ENCODE assay signal across 11 mouse cellular contexts in the genomic region with DNA sequence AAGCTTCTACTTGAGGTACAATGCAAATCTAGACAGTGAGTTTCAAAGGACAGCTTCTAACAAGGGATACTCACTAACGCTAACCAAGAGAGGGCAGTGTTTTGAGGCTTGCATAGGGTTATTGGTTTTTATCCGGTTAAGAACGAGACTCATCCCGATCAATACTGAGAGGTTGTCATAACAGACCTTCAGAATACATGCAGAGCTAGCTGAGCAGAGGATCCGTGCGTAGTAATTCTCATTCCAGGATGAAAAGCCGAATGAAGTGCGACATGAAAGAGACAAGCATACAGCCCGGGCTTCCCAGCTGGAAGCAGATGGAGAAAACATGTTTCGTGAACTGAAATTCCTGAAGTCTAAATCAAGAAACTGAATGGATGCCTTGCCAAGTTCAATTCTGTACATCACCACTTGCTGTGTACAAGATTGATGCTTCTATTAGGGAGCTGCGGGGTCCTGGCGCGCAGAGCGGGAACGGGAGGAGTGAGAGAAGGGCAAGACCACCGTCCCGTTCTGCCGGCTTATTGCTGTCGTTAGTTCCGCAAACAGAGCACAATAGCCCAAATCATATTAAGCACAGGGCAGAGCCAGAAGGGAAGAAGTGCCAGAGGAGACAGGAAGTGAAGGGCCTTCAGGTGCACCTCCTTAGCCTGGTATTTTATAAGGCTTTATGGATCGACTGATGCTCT.
DNase-seq lines count a peak whose midpoint lies in the region; ATAC-seq lines count a peak whose summit lies in the region.
"Had no signal": no experiment of that assay in that cellular context is flagged by ENCODE, and none has a peak within 500 bp of the region (broad histone marks: within the 10 kb centered on the region; RNA-seq: fewer than 3 reads in every experiment).

No protein-coding gene starts in this region.

- WGBS in forebrain, embryonic 14.5 days, result 66% methylated on average over 21 of the region's 21 CpGs
- 77% methylated on average over 21 of the region's 21 CpGs for WGBS in forebrain, embryonic 12.5 days
- WGBS in midbrain, embryonic 11.5 days, result 72% methylated on average over 21 of the region's 21 CpGs
- WGBS in midbrain, embryonic 10.5 days, result 84% methylated on average over 21 of the region's 21 CpGs
- WGBS in limb, embryonic 15.5 days, result 56% methylated on average over 21 of the region's 21 CpGs
- 63% methylated on average over 21 of the region's 21 CpGs for WGBS in stomach, embryonic 16.5 days

- no peaks in the 10 kb centered on the region for H3K9me3 ChIP-seq in forebrain, embryonic 14.5 days (replicated peaks; ENCODE audit: control insufficient read depth, low read length)
- no peaks in the 10 kb centered on the region for H3K9me3 ChIP-seq in forebrain, embryonic 12.5 days
- no peaks in the 10 kb centered on the region for H3K9me3 ChIP-seq in midbrain, embryonic 11.5 days (ENCODE audit: control insufficient read depth, low read length)
- 0 out of 2 replicates have a peak, but pooled peaks cover 5% of the 10 kb centered on the region for H3K9me3 ChIP-seq in midbrain, embryonic 10.5 days (replicated peaks)
- H3K9me3 ChIP-seq in limb, embryonic 15.5 days, result no peaks in the 10 kb centered on the region
- no peaks in the 10 kb centered on the region for H3K9me3 ChIP-seq in stomach, embryonic 16.5 days (replicated peaks; ENCODE audit: control insufficient read depth, low read length)
- H3K9me3 ChIP-seq: embryonic facial prominence, embryonic 12.5 days had no signal

- H3K36me3 ChIP-seq in forebrain, embryonic 14.5 days (ENCODE audit: control insufficient read depth, insufficient read depth, low read length), result no peaks in the 10 kb centered on the region
- no peaks in the 10 kb centered on the region for H3K36me3 ChIP-seq in forebrain, embryonic 12.5 days (replicated peaks)
- no peaks in the 10 kb centered on the region for H3K36me3 ChIP-seq in midbrain, embryonic 11.5 days (ENCODE audit: control insufficient read depth, insufficient read depth, low read length)
- no peaks in the 10 kb centered on the region for H3K36me3 ChIP-seq in midbrain, embryonic 10.5 days
- H3K36me3 ChIP-seq in limb, embryonic 15.5 days, result no peaks in the 10 kb centered on the region
- no peaks in the 10 kb centered on the region for H3K36me3 ChIP-seq in stomach, embryonic 16.5 days (ENCODE audit: control insufficient read depth, insufficient read depth, low read length)
- H3K36me3 ChIP-seq: embryonic facial prominence, embryonic 12.5 days had no signal

- peak; percentile 26 for DNase-seq in forebrain, embryonic 14.5 days (ENCODE audit: low spot score)
- peak; percentile 78 for DNase-seq in midbrain, embryonic 11.5 days (ENCODE audit: low spot score, missing footprints)
- DNase-seq in midbrain, embryonic 10.5 days (ENCODE audit: low spot score), result no peak
- no peak for DNase-seq in c-Kit-positive CD71-positive TER-119-positive erythroid progenitor cells, embryonic 14.5 days (ENCODE audit: low spot score)
- DNase-seq: thymus, adult 18-20 months had no signal

- H3K4me3 ChIP-seq in forebrain, embryonic 14.5 days (ENCODE audit: low read depth, low read length), result no peak overlapping the region
- H3K4me3 ChIP-seq in forebrain, embryonic 12.5 days (replicated peaks), result no peak overlapping the region
- H3K4me3 ChIP-seq in midbrain, embryonic 11.5 days (ENCODE audit: low read depth, low read length), result no peak overlapping the region
- H3K4me3 ChIP-seq in midbrain, embryonic 10.5 days, result no peak overlapping the region
- H3K4me3 ChIP-seq in limb, embryonic 15.5 days, result peak overlapping the region; percentile 13; the same call in 1 of the 2 replicates
- H3K4me3 ChIP-seq in stomach, embryonic 16.5 days (replicated peaks; ENCODE audit: low read length), result 0 out of 2 replicates have a peak overlapping the region, but pooled peaks have one; percentile 4
- H3K4me3 ChIP-seq: embryonic facial prominence, embryonic 12.5 days had no signal

- no peaks in the 10 kb centered on the region for H3K27me3 ChIP-seq in forebrain, embryonic 14.5 days (replicated peaks; ENCODE audit: control insufficient read depth, insufficient read depth, low read length)
- peaks cover 13% of the 10 kb centered on the region for H3K27me3 ChIP-seq in forebrain, embryonic 12.5 days
- no peaks in the 10 kb centered on the region for H3K27me3 ChIP-seq in midbrain, embryonic 11.5 days (ENCODE audit: control insufficient read depth, insufficient read depth, low read length)
- H3K27me3 ChIP-seq in midbrain, embryonic 10.5 days (ENCODE audit: low read depth, poor library complexity, severe bottlenecking), result 0 out of 2 replicates have a peak, but pooled peaks cover 7% of the 10 kb centered on the region
- no peaks in the 10 kb centered on the region for H3K27me3 ChIP-seq in limb, embryonic 15.5 days
- no peaks in the 10 kb centered on the region for H3K27me3 ChIP-seq in stomach, embryonic 16.5 days (ENCODE audit: control insufficient read depth, insufficient read depth, low read length)
- H3K27me3 ChIP-seq: embryonic facial prominence, embryonic 12.5 days had no signal

- no peak for ATAC-seq in forebrain, embryonic 14.5 days
- no peak for ATAC-seq in forebrain, embryonic 12.5 days (ENCODE audit: low FRiP score)
- ATAC-seq in midbrain, embryonic 11.5 days (ENCODE audit: low FRiP score), result no peak
- ATAC-seq in limb, embryonic 15.5 days (ENCODE audit: insufficient number of reproducible peaks, low FRiP score, low TSS enrichment, low read depth), result no peak
- no peak for ATAC-seq in stomach, embryonic 16.5 days (ENCODE audit: insufficient read depth, low FRiP score)
- ATAC-seq in CD4-positive, CD25-positive, alpha-beta regulatory T cell, adult 4 months, result no peak
- ATAC-seq: inflammation-experienced regulatory T-cells, adult 6 months had no signal

- peaks cover 4% of the 10 kb centered on the region for H3K4me1 ChIP-seq in forebrain, embryonic 14.5 days (ENCODE audit: control insufficient read depth, insufficient read depth, low read length)
- H3K4me1 ChIP-seq in forebrain, embryonic 12.5 days, result peaks cover 6% of the 10 kb centered on the region
- H3K4me1 ChIP-seq in midbrain, embryonic 11.5 days (ENCODE audit: control insufficient read depth, insufficient read depth, low read length), result peaks cover 4% of the 10 kb centered on the region; the same call in 1 of the 2 replicates
- H3K4me1 ChIP-seq in midbrain, embryonic 10.5 days, result peaks cover 21% of the 10 kb centered on the region
- H3K4me1 ChIP-seq in limb, embryonic 15.5 days, result peaks cover 5% of the 10 kb centered on the region; the same call in 1 of the 2 replicates
- no peaks in the 10 kb centered on the region for H3K4me1 ChIP-seq in stomach, embryonic 16.5 days (ENCODE audit: control insufficient read depth, insufficient read depth, low read length)
- H3K4me1 ChIP-seq: embryonic facial prominence, embryonic 12.5 days had no signal

- H3K4me2 ChIP-seq in forebrain, embryonic 14.5 days (ENCODE audit: low read length), result peak overlapping the region; percentile 8; the same call in 1 of the 2 replicates
- no peak overlapping the region; the same call in 1 of the 2 replicates for H3K4me2 ChIP-seq in forebrain, embryonic 12.5 days
- H3K4me2 ChIP-seq in midbrain, embryonic 11.5 days, result no peak overlapping the region
- peak overlapping the region; percentile 30 for H3K4me2 ChIP-seq in limb, embryonic 15.5 days
- H3K4me2 ChIP-seq in stomach, embryonic 16.5 days (ENCODE audit: low read depth, low read length), result peak overlapping the region; percentile 32
- H3K4me2 ChIP-seq: embryonic facial prominence, embryonic 12.5 days had no signal

- H3K27ac ChIP-seq in forebrain, embryonic 14.5 days (ENCODE audit: low read depth, low read length), result no peak overlapping the region
- H3K27ac ChIP-seq in forebrain, embryonic 12.5 days, result no peak overlapping the region
- no peak overlapping the region for H3K27ac ChIP-seq in midbrain, embryonic 11.5 days (ENCODE audit: low read depth, low read length)
- H3K27ac ChIP-seq in midbrain, embryonic 10.5 days (replicated peaks), result no peak overlapping the region
- H3K27ac ChIP-seq in limb, embryonic 15.5 days, result no peak overlapping the region
- no peak overlapping the region for H3K27ac ChIP-seq in stomach, embryonic 16.5 days (ENCODE audit: low read length)
- H3K27ac ChIP-seq: embryonic facial prominence, embryonic 12.5 days had no signal

- H3K9ac ChIP-seq in forebrain, embryonic 14.5 days (ENCODE audit: low read length), result no peak overlapping the region
- no peak overlapping the region for H3K9ac ChIP-seq in forebrain, embryonic 12.5 days
- H3K9ac ChIP-seq in midbrain, embryonic 11.5 days (ENCODE audit: low read length), result no peak overlapping the region
- H3K9ac ChIP-seq in limb, embryonic 15.5 days, result no peak overlapping the region
- no peak overlapping the region for H3K9ac ChIP-seq in stomach, embryonic 16.5 days (ENCODE audit: low read length)
- H3K9ac ChIP-seq: embryonic facial prominence, embryonic 12.5 days had no signal

Comparison
In these comparisons a context has a peak if more than half of its experiments do, and no peak if none do; other contexts are left out.
1. DNase-seq: peak in forebrain, embryonic 14.5 days (single experiment) and midbrain, embryonic 11.5 days (single experiment); none in midbrain, embryonic 10.5 days (single experiment) and c-Kit-positive CD71-positive TER-119-positive erythroid progenitor cells, embryonic 14.5 days (single experiment).
2. H3K4me2 ChIP-seq: peak in forebrain, embryonic 14.5 days (single experiment), limb, embryonic 15.5 days (single experiment) and stomach, embryonic 16.5 days (single experiment); none in forebrain, embryonic 12.5 days (single experiment) and midbrain, embryonic 11.5 days (single experiment).
3. H3K4me3 ChIP-seq: peak in limb, embryonic 15.5 days (single experiment) and stomach, embryonic 16.5 days (single experiment); none in forebrain, embryonic 14.5 days (single experiment), forebrain, embryonic 12.5 days (single experiment), midbrain, embryonic 11.5 days (single experiment) and midbrain, embryonic 10.5 days (single experiment).